Comparison of ENCODE assay signal across 22 mouse cellular contexts in genomic region chr15:97462587-97462986, GRCm38 (mm10).
A peak's percentile ranks its signal among the peaks of the same experiment; 100 is the strongest.
DNase-seq lines count a peak whose midpoint lies in the region; ATAC-seq lines count a peak whose summit lies in the region.
"Had no signal": no experiment of that assay in that cellular context is flagged by ENCODE, and none has a peak within 500 bp of the region (broad histone marks: within the 10 kb centered on the region; RNA-seq: fewer than 3 reads in every experiment).

No protein-coding gene starts in this region.

- no peak overlapping the region for H3K9ac ChIP-seq in lung, embryonic 16.5 days (ENCODE audit: low read length)
- no peak overlapping the region for H3K9ac ChIP-seq in hindbrain, embryonic 14.5 days
- H3K9ac ChIP-seq: embryonic facial prominence, embryonic 12.5 days; heart, embryonic 12.5 days; liver, embryonic 13.5 days; neural tube, embryonic 13.5 days; stomach, embryonic 15.5 days had no signal

- no peaks in the 10 kb centered on the region for H3K36me3 ChIP-seq in lung, embryonic 16.5 days (ENCODE audit: control insufficient read depth, insufficient read depth, low read length)
- no peaks in the 10 kb centered on the region for H3K36me3 ChIP-seq in hindbrain, embryonic 14.5 days (replicated peaks; ENCODE audit: control insufficient read depth, insufficient read depth)
- H3K36me3 ChIP-seq: embryonic facial prominence, embryonic 12.5 days; heart, embryonic 12.5 days; liver, embryonic 13.5 days; neural tube, embryonic 13.5 days; stomach, embryonic 15.5 days had no signal

- no peaks in the 10 kb centered on the region for H3K4me1 ChIP-seq in lung, embryonic 16.5 days (replicated peaks; ENCODE audit: control insufficient read depth, insufficient read depth, low read length)
- no peaks in the 10 kb centered on the region for H3K4me1 ChIP-seq in hindbrain, embryonic 14.5 days (replicated peaks; ENCODE audit: control insufficient read depth, insufficient read depth, low read length)
- H3K4me1 ChIP-seq: embryonic facial prominence, embryonic 12.5 days; megakaryocyte, embryonic 14.5 days; neural tube, embryonic 13.5 days; stomach, embryonic 15.5 days had no signal

- no peak overlapping the region for H3K4me3 ChIP-seq in lung, embryonic 16.5 days (ENCODE audit: low read length)
- H3K4me3 ChIP-seq in hindbrain, embryonic 14.5 days (replicated peaks; ENCODE audit: low read length): no peak overlapping the region
- H3K4me3 ChIP-seq: embryonic facial prominence, embryonic 12.5 days; gastrocnemius, adult 2 months; heart, embryonic 12.5 days; liver, embryonic 13.5 days; megakaryocyte, embryonic 14.5 days; neural tube, embryonic 13.5 days; stomach, embryonic 15.5 days had no signal

- no peak overlapping the region for H3K4me2 ChIP-seq in lung, embryonic 16.5 days (ENCODE audit: low read depth, low read length)
- H3K4me2 ChIP-seq in hindbrain, embryonic 14.5 days (replicated peaks): no peak overlapping the region
- H3K4me2 ChIP-seq: embryonic facial prominence, embryonic 12.5 days; heart, embryonic 12.5 days; liver, embryonic 13.5 days; neural tube, embryonic 13.5 days; stomach, embryonic 15.5 days had no signal

- H3K9me3 ChIP-seq in lung, embryonic 16.5 days (ENCODE audit: control insufficient read depth, low read length): no peaks in the 10 kb centered on the region
- H3K9me3 ChIP-seq in hindbrain, embryonic 14.5 days (ENCODE audit: control insufficient read depth, low read length): no peaks in the 10 kb centered on the region
- H3K9me3 ChIP-seq: embryonic facial prominence, embryonic 12.5 days; heart, embryonic 12.5 days; liver, embryonic 13.5 days; megakaryocyte, embryonic 14.5 days; neural tube, embryonic 13.5 days; stomach, embryonic 15.5 days had no signal

- WGBS in lung, embryonic 16.5 days: 17% methylated on average over 2 of the region's 2 CpGs
- 87% methylated on average over 2 of the region's 2 CpGs for WGBS in hindbrain, embryonic 14.5 days

- peak; percentile 4 for DNase-seq in heart, postnatal 4 days
- no peak for DNase-seq in heart, adult 8-10 months (ENCODE audit: low spot score)
- DNase-seq in lung, postnatal 10 days: no peak
- peak; percentile 45 for DNase-seq in adipocyte (ENCODE audit: low spot score)
- peak; percentile 12 for DNase-seq in skeletal muscle tissue, adult 2 months (ENCODE audit: low read depth, low spot score)
- no peak for DNase-seq in hindbrain, embryonic 14.5 days (ENCODE audit: low spot score)
- DNase-seq: adrenal gland, adult 2 months; B cell, adult 2 months; cerebellum, adult 8-10 months; gastrocnemius, adult 2 months; kidney, adult 11 months; left cerebral cortex, postnatal 4 days; liver, embryonic 13.5 days; lung, postnatal 14 days; midbrain, embryonic 14.5 days; thymus, postnatal 36 days had no signal

- ATAC-seq in lung, embryonic 16.5 days (ENCODE audit: low read depth): peak; percentile 44; the same call in 1 of the 2 replicates
- no peak for ATAC-seq in hindbrain, embryonic 14.5 days (ENCODE audit: low FRiP score)

- no peaks in the 10 kb centered on the region for H3K27me3 ChIP-seq in lung, embryonic 16.5 days (ENCODE audit: control insufficient read depth, insufficient read depth, low read depth, low read length)
- no peaks in the 10 kb centered on the region for H3K27me3 ChIP-seq in hindbrain, embryonic 14.5 days (ENCODE audit: control insufficient read depth, insufficient read depth, low read length)
- H3K27me3 ChIP-seq: embryonic facial prominence, embryonic 12.5 days; heart, embryonic 12.5 days; liver, embryonic 13.5 days; neural tube, embryonic 13.5 days; stomach, embryonic 15.5 days had no signal

- H3K27ac ChIP-seq in lung, embryonic 16.5 days (ENCODE audit: low read length): no peak overlapping the region
- no peak overlapping the region for H3K27ac ChIP-seq in hindbrain, embryonic 14.5 days
- H3K27ac ChIP-seq: embryonic facial prominence, embryonic 12.5 days; gastrocnemius, adult 2 months; liver, embryonic 13.5 days; neural tube, embryonic 13.5 days; stomach, embryonic 15.5 days had no signal

Comparison
In these comparisons a context has a peak if more than half of its experiments do, and no peak if none do; other contexts are left out.
1. DNase-seq: peak in heart, postnatal 4 days (single experiment), adipocyte (single experiment) and skeletal muscle tissue, adult 2 months (single experiment); none in heart, adult 8-10 months (single experiment), lung, postnatal 10 days (single experiment) and hindbrain, embryonic 14.5 days (single experiment).